In genomic region chr7:101743487-101743886, GRCm38 (mm10) we compare ENCODE assay signal across 22 mouse cellular contexts.
DNase-seq lines count a peak whose midpoint lies in the region; ATAC-seq lines count a peak whose summit lies in the region.
"Had no signal": no experiment of that assay in that cellular context is flagged by ENCODE, and none has a peak within 500 bp of the region (broad histone marks: within the 10 kb centered on the region; RNA-seq: fewer than 3 reads in every experiment).

No protein-coding gene starts in this region.

- peak; percentile 23 for DNase-seq in retina, postnatal 1 day
- no peak for DNase-seq in retina, embryonic 14.5 days (ENCODE audit: low spot score)
- DNase-seq in MN1 (ENCODE audit: low spot score): peak; percentile 45
- no peak for DNase-seq in urinary bladder, postnatal 14 days (ENCODE audit: low spot score)
- DNase-seq: adrenal gland, adult 8-10 months; adrenal gland, postnatal 25 days; cerebellum, adult 11-12 months; cerebellum, adult 8-10 months; cerebellum, postnatal 10 days; cerebellum, postnatal 36 days; embryo, embryonic 11 days; gastrocnemius, postnatal 10 days; gastrocnemius, postnatal 36 days; heart, adult 2 months; heart, postnatal 14 days; heart, postnatal 4 days had no signal

- ATAC-seq in inflammation-experienced regulatory T-cells, adult 6 months: peak; percentile 78
- ATAC-seq in megakaryocyte progenitor cell, adult 5-6 weeks (replicated peaks; ENCODE audit: poor library complexity): no peak
- ATAC-seq: forebrain, embryonic 13.5 days; forebrain, embryonic 16.5 days; hindbrain, postnatal 0 days; intestine, embryonic 15.5 days had no signal

Comparison
In these comparisons a context has a peak if more than half of its experiments do, and no peak if none do; other contexts are left out.
1. DNase-seq: peak in retina, postnatal 1 day (single experiment) and MN1 (single experiment); none in retina, embryonic 14.5 days (single experiment) and urinary bladder, postnatal 14 days (single experiment).